Mouse (Mus musculus) forebrain, embryonic 14.5 days (tissue): ENCODE measurements around the gene Tmem178b. TPM values are rescaled to one million over a fixed set of nuclear protein-coding genes. Genes with fewer than 3 reads are reported as not detected.
A peak's percentile ranks its signal among the peaks of the same experiment; 100 is the strongest.

Experiments used
- ATAC-seq: fragments of 200-750 bp; cut with Nextera tagmentation; 2 replicates; pipeline ENCODE4 v1.8.0; 2017; ENCODE audit warnings: mild to moderate bottlenecking, moderate library complexity
- DNase-seq: peaks from one replicate; pipeline ENCODE4 v3.0.0-alpha.2; 2015; ENCODE audit warnings: low spot score
- H3K27ac ChIP-seq: fragments of 300-500 bp; sonication (generic); 2 replicates; pipeline ENCODE4 v1.5.1; 2014; ENCODE audit warnings: low read depth, mild to moderate bottlenecking, control low read depth, low read length, moderate library complexity
- H3K27me3 ChIP-seq: fragments of 300-500 bp; sonication (generic); replicated peaks from 2 replicates; pipeline ENCODE4 v1.6.1; 2014; ENCODE audit warnings: low read length, control low read depth, mixed read lengths; ENCODE audit not compliant: control insufficient read depth, insufficient read depth
- H3K36me3 ChIP-seq: fragments of 300-500 bp; sonication (generic); 2 replicates; pipeline ENCODE4 v1.6.1; 2014; ENCODE audit warnings: low read length, control low read depth; ENCODE audit not compliant: control insufficient read depth, insufficient read depth
- H3K4me1 ChIP-seq: fragments of 300-500 bp; sonication (generic); 2 replicates; pipeline ENCODE4 v1.6.1; 2014; ENCODE audit warnings: antibody characterized with exemption, low read length, control low read depth; ENCODE audit not compliant: control insufficient read depth, insufficient read depth
- H3K4me2 ChIP-seq: fragments of 300-500 bp; sonication (generic); 2 replicates; pipeline ENCODE4 v1.6.1; 2014; ENCODE audit warnings: mild to moderate bottlenecking, control low read depth, low read length
- H3K4me3 ChIP-seq: fragments of 300-500 bp; sonication (generic); 2 replicates; pipeline ENCODE4 v1.5.1; 2014; ENCODE audit warnings: low read depth, low read length, control low read depth
- H3K9ac ChIP-seq: fragments of 300-500 bp; sonication (generic); 2 replicates; pipeline ENCODE4 v1.6.1; 2014; ENCODE audit warnings: mild to moderate bottlenecking, low read length, control low read depth, moderate library complexity
- H3K9me3 ChIP-seq: fragments of 300-500 bp; sonication (generic); replicated peaks from 2 replicates; pipeline ENCODE4 v1.6.1; 2016; ENCODE audit warnings: low read length, control low read depth, mixed read lengths; ENCODE audit not compliant: control insufficient read depth
- WGBS: fragments of 180-500 bp; shearing (Covaris S2); extraction: QIAGEN DNeasy Blood & Tissue Kit; methylation state at CpG from one replicate; pipeline ENCODE4 v1.1.7; 2014; 5-methylcytosine and 5-hydroxymethylcytosine counted together
- polyA plus RNA-seq: library from polyadenylated mRNA; unstranded; fragments of >200 nt; fragmentation: Nextera tagmentation; extraction: Ambion mirVana; gene quantifications from 2 replicates; pipeline ENCODE4 v1.2.1, GENCODE M21; 2014

The Tmem178b gene
- polyA plus RNA-seq, 1 experiment from 2014 or later = 18.5 TPM

DNA sequence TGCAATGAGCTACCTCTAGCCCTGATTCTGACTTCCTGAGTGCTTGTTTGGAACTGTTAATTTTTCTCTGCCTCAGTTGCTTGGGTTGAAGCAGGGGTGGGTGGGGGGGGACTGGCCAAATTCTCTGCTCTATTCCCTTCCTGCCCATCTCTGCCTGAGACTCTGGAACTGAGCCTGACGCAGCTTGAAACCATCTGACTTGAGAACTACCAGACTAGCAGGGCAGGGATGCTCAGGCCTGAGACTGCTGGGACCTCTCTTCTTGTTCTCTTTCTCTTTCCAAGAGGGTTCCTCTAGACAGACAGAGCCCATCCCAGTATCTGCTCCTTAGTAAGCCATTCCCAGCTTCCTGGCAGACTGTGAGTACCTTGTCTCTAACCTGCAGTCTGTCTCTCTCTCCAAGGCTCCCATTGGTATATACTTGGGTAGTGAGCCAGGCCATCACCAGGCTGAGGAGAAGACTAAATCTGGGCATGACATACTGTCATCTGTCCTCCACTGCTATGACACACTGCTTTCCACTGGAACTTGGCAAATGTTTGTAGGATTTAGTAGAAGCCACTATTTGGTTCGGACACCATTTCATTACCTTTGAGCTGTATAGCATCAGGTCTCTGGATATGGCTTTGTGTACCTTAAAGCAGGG, 42.7 kb downstream of the Tmem178b start:
- WGBS = 89% methylated on average over 2 of the region's 2 CpGs
- no peaks in the 10 kb centered on the region for H3K9me3 ChIP-seq
- H3K4me3 ChIP-seq = no peak overlapping the region
- DNase-seq (no peak), ATAC-seq (no peak)
- H3K4me2 ChIP-seq = no peak overlapping the region
- H3K9ac ChIP-seq = no peak overlapping the region
- H3K4me1 ChIP-seq = peaks cover 7% of the 10 kb centered on the region; the same call in 1 of the 2 replicates
- no peak overlapping the region for H3K27ac ChIP-seq
- H3K27me3 ChIP-seq = no peaks in the 10 kb centered on the region
- no peaks in the 10 kb centered on the region for H3K36me3 ChIP-seq

DNA sequence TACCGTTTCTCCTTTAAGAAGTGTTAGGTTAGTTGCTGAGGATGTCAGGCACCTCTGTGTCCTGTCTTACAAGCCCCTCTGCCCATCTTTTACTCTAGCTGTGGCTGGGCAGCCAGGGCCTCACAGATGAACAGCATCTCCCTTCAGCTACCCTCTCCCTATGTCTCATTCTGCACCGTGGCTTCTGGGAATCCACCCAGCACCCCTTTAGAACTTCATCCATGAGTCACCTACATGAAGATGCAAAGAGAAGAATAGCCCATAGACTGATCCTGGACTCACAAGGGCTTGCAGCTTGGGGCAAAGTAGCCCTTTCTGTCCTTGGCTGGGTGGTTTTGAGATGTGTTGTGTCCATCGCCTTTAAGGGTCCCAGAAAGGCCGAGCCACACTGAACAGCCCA, 43.4 kb downstream of the Tmem178b start:
- Histone ChIP-seq H3K9ac (no peak overlapping the region), H3K27me3 (no peaks in the 10 kb centered on the region), H3K9me3 (no peaks in the 10 kb centered on the region), H3K4me2 (no peak overlapping the region), H3K4me1 (peaks cover 7% of the 10 kb centered on the region; the same call in 1 of the 2 replicates), H3K4me3 (no peak overlapping the region), H3K27ac (no peak overlapping the region), H3K36me3 (no peaks in the 10 kb centered on the region)
- WGBS = 83% methylated on average over 4 of the region's 4 CpGs
- DNase-seq = no peak
- ATAC-seq = no peak

DNA sequence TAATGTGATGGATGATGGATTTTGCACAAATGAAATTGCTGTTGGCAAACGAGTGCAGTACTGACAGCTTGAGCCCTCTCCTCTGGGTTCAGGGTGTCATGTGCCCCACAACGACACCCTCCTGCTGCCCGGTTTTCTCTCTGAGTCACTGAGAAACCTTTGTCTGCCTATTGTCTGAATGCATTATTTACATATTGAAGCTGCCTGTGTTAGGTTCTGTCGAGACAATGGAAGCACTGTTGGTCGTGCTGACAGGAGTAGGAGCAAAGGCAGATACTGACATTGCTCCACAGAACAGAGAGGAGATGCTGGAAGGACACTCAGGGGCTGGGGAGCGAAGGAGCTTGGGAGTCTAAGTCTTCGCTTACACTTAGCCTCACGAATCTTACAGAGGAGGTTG, 44.2 kb downstream of the Tmem178b start:
- Histone ChIP-seq H3K9ac (no peak overlapping the region), H3K36me3 (no peaks in the 10 kb centered on the region), H3K9me3 (no peaks in the 10 kb centered on the region), H3K4me1 (peaks cover 7% of the 10 kb centered on the region; the same call in 1 of the 2 replicates), H3K4me3 (no peak overlapping the region), H3K4me2 (no peak overlapping the region), H3K27ac (no peak overlapping the region), H3K27me3 (no peaks in the 10 kb centered on the region)
- WGBS = 35% methylated on average over 8 of the region's 8 CpGs
- no peak for DNase-seq
- 0 out of 2 replicates have a peak, but pooled peaks have one; percentile 42 for ATAC-seq

DNA sequence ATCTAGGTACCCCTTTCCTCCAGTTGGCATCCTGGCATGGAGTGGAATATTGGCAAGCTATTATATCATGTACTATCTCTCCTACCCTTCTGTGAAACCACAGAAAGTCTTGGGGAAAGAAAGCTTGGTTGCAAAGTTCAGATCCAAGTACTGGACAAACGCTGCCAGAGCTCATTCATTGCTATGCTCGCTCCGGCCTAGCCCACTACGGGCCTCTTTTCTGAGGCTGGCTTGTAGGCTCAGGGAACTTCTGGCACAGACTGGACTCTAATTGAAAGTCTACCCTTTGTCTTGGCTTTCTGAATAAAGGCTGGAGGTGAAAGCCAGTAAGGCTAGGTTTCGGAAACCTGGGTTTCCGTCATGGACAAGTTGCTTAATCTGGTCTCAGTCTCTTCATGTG, 44.7 kb downstream of the Tmem178b start:
- Histone ChIP-seq H3K27me3 (no peaks in the 10 kb centered on the region), H3K9ac (no peak overlapping the region), H3K36me3 (no peaks in the 10 kb centered on the region), H3K4me2 (no peak overlapping the region), H3K9me3 (no peaks in the 10 kb centered on the region), H3K4me3 (no peak overlapping the region), H3K4me1 (peaks cover 7% of the 10 kb centered on the region; the same call in 1 of the 2 replicates), H3K27ac (no peak overlapping the region)
- 74% methylated on average over 6 of the region's 6 CpGs for WGBS
- DNase-seq = no peak
- ATAC-seq = no peak

DNA sequence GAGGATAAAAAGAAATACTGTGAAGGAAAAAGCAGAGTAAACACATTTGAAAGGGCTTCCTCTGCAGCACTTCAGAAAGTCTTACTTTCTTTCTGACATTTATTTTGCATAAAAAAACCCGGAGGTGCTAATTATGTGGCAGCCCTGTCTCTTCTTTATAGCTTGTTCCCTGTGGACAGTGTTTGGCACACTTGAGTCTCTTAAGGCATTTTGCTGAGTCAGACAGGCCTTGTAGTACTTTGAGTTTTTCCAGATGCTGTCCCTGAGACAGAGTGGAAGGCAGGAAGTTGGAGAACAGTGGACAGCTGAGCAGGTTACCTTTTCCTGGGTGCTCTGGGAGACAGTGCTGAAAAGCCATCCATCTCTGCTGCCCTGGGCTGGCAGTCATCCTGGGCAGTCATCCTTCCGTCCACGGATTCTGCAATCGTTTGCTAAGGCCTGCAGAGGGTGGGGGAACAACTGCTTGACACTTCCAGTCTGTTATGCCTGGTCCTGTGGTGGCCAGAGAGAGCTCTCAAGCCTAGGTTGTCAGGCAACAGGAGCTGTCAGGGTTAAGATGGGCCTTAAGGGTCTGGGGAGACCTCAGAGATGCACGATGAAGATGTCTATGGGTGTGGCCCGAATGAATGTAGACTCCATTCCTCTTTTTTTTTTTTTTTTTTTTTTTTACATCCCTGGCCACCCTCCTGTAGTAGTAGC, 46.1 kb downstream of the Tmem178b start:
- no peaks in the 10 kb centered on the region for H3K27me3 ChIP-seq
- no peak overlapping the region for H3K4me2 ChIP-seq
- H3K36me3 ChIP-seq = no peaks in the 10 kb centered on the region
- WGBS = 87% methylated on average over 6 of the region's 6 CpGs
- peaks cover 7% of the 10 kb centered on the region; the same call in 1 of the 2 replicates for H3K4me1 ChIP-seq
- no peak overlapping the region for H3K27ac ChIP-seq
- DNase-seq (no peak), ATAC-seq (no peak)
- H3K9me3 ChIP-seq = no peaks in the 10 kb centered on the region
- no peak overlapping the region for H3K9ac ChIP-seq
- H3K4me3 ChIP-seq = no peak overlapping the region

DNA sequence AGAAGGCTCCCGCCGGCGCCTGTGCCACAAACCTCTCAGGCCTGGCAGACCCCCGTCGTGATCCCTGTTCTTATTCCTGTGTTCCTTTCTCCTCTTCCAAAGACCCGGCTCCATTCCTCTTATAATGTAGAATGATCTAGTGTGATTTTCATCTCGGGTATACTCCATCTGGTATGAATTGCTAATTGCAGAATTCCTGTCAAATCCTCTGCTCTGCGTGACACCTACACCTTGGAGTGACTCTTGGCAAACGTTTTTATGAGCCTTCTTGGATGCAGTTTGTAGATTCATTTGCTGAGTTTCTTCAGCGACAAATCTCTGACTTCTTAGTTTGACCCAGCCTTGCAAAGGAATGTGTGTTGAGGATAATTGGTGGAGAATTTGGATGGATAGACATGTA, 53.4 kb downstream of the Tmem178b start:
- Histone ChIP-seq H3K27ac (no peak overlapping the region), H3K4me1 (no peaks in the 10 kb centered on the region), H3K36me3 (no peaks in the 10 kb centered on the region), H3K4me2 (no peak overlapping the region), H3K9me3 (no peaks in the 10 kb centered on the region), H3K27me3 (no peaks in the 10 kb centered on the region), H3K9ac (no peak overlapping the region), H3K4me3 (no peak overlapping the region)
- DNase-seq (no peak), ATAC-seq (no peak)
- WGBS = 85% methylated on average over 10 of the region's 10 CpGs

DNA sequence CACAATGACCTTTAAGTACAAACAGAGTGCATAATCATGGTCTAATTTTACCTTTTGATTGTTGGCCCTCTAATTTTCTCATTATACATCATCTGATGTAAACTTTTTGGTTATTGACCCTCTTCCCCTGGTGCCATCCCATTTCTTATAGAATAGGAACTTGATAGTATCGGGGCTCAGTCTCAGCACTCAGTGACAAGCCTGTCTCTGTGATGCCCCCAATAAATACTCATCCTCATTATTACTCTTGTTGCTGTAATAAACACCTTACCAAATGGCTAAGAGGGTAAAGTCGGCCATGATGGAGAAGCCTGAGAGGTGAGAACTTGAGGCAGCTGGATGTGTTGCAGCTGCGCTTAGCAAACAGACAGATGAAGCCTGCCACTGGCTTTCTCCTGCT, 63.5 kb downstream of the Tmem178b start:
- 87% methylated on average over 3 of the region's 3 CpGs for WGBS
- Histone ChIP-seq H3K27ac (no peak overlapping the region), H3K27me3 (no peaks in the 10 kb centered on the region), H3K9ac (no peak overlapping the region), H3K4me1 (no peaks in the 10 kb centered on the region), H3K4me2 (no peak overlapping the region), H3K36me3 (no peaks in the 10 kb centered on the region), H3K9me3 (no peaks in the 10 kb centered on the region), H3K4me3 (no peak overlapping the region)
- DNase-seq (no peak), ATAC-seq (no peak)

- Histone ChIP-seq H3K27me3 (no peaks in the 10 kb centered on the region), H3K9me3 (no peaks in the 10 kb centered on the region), H3K4me3 (no peak overlapping the region), H3K27ac (no peak overlapping the region), H3K36me3 (no peaks in the 10 kb centered on the region), H3K4me2 (no peak overlapping the region), H3K9ac (no peak overlapping the region), H3K4me1 (0 out of 2 replicates have a peak, but pooled peaks cover under 1% of the 10 kb centered on the region)
- ATAC-seq = no peak
- DNase-seq = peak; percentile 41
- WGBS = 76% methylated on average over 7 of the region's 7 CpGs
Measured at GRCm38 (mm10) chr6:39940920-39941319, 67.8 kb downstream of the Tmem178b start.

- WGBS = 82% methylated on average over 9 of the region's 9 CpGs
- H3K27ac ChIP-seq = no peak overlapping the region
- H3K9ac ChIP-seq = no peak overlapping the region
- H3K9me3 ChIP-seq = no peaks in the 10 kb centered on the region
- H3K4me1 ChIP-seq = peaks cover 5% of the 10 kb centered on the region; the same call in 1 of the 2 replicates
- no peak overlapping the region for H3K4me2 ChIP-seq
- no peaks in the 10 kb centered on the region for H3K27me3 ChIP-seq
- no peak for ATAC-seq
- no peak for DNase-seq
- no peaks in the 10 kb centered on the region for H3K36me3 ChIP-seq
- no peak overlapping the region for H3K4me3 ChIP-seq
Measured at GRCm38 (mm10) chr6:39944854-39945253, 71.8 kb downstream of the Tmem178b start.
